Mouse (Mus musculus): Measurements from ENCODE around the gene Oxnad1. TPM values are rescaled to one million over a fixed set of nuclear protein-coding genes. Genes with fewer than 3 reads are reported as not detected.

The Oxnad1 gene
- polyA plus RNA-seq, 1 experiment from 2014 or later = 19.9 TPM

GRCm38 (mm10) chr14:32145401-32145800 lies 60.2 kb downstream of the Oxnad1 start:
- ATAC-seq = no peak
- no peak overlapping the region for H3K27ac ChIP-seq (ENCODE audit: low read length)
- no peaks in the 10 kb centered on the region for H3K27me3 ChIP-seq (ENCODE audit: control insufficient read depth, insufficient read depth, low read depth, low read length)
- H3K4me3 ChIP-seq (ENCODE audit: low read depth, low read length) = no peak overlapping the region
- H3K4me1 ChIP-seq (ENCODE audit: control insufficient read depth, insufficient read depth, low read length) = no peaks in the 10 kb centered on the region
- no peak overlapping the region for H3K4me2 ChIP-seq (ENCODE audit: low read length)
- no peaks in the 10 kb centered on the region; the same call in 1 of the 2 replicates for H3K9me3 ChIP-seq (replicated peaks; ENCODE audit: control insufficient read depth, low read length, poor library complexity, severe bottlenecking)
- no peak overlapping the region for H3K9ac ChIP-seq (ENCODE audit: low read depth, low read length)
- 73% methylated on average over 4 of the region's 4 CpGs for WGBS
- H3K36me3 ChIP-seq (ENCODE audit: control insufficient read depth, insufficient read depth, low read length) = no peaks in the 10 kb centered on the region

DNA sequence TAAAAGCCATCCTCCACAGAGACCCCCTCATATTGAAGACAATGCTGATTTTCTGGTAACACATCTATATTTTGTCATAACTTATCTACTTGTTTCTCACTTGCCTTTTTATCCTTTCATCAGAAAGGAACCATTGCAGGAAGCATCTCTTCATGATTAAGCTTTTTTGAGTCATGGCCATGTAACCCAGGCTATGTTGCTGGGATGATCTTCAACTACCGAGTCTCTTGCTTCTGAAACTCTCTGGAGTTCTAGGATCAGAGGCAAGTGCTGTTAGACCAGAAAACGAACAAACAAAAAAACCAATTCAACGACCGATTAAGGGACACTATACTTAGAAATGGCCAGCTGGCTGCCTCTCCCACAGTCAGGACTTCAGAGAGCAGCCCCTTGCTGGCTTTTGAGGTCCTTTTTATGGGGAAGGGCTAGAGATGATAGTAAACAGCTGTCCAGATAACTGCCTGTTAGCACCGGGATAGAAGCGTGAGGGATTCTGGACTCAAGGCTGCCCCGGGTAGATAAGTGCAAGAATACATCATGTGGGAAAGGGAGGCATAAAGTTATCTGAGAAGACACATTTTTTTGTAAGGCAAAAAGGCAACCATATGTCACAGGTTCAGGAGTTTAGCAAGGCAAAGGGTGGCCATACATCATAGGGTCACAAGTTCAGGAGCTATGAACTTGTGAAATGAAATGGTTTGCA lies 60.8 kb downstream of the Oxnad1 start:
- H3K4me3 ChIP-seq (ENCODE audit: low read depth, low read length) = no peak overlapping the region
- H3K27ac ChIP-seq (ENCODE audit: low read length) = no peak overlapping the region
- WGBS = 91% methylated on average over 7 of the region's 7 CpGs
- H3K9ac ChIP-seq (ENCODE audit: low read depth, low read length) = no peak overlapping the region
- H3K9me3 ChIP-seq (replicated peaks; ENCODE audit: control insufficient read depth, low read length, poor library complexity, severe bottlenecking) = no peaks in the 10 kb centered on the region; the same call in 1 of the 2 replicates
- no peak for ATAC-seq
- no peaks in the 10 kb centered on the region for H3K4me1 ChIP-seq (ENCODE audit: control insufficient read depth, insufficient read depth, low read length)
- no peak overlapping the region for H3K4me2 ChIP-seq (ENCODE audit: low read length)
- no peaks in the 10 kb centered on the region for H3K36me3 ChIP-seq (ENCODE audit: control insufficient read depth, insufficient read depth, low read length)
- H3K27me3 ChIP-seq (ENCODE audit: control insufficient read depth, insufficient read depth, low read depth, low read length) = no peaks in the 10 kb centered on the region

DNA sequence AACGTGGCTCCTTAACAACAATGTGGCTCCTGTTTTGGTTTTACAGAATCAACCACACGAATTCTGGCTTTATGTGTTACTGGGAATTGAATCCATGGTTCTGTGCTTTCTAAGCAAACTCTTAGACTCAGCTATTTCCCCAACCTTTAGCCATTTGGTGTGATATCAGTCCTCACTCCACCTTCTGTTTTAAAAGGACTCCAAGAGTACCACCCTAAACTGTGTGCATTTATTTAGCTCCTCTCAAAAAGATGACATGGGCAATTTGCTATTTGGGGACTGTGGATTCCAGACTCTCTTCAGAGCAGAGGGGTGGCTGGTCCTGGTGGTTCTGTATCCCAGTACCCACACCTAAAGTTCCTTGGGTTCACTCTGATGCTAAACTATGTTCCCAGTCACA lies 61.4 kb downstream of the Oxnad1 start:
- H3K4me3 ChIP-seq (ENCODE audit: low read depth, low read length) = no peak overlapping the region
- no peaks in the 10 kb centered on the region; the same call in 1 of the 2 replicates for H3K9me3 ChIP-seq (replicated peaks; ENCODE audit: control insufficient read depth, low read length, poor library complexity, severe bottlenecking)
- no peak overlapping the region for H3K4me2 ChIP-seq (ENCODE audit: low read length)
- H3K27me3 ChIP-seq (ENCODE audit: control insufficient read depth, insufficient read depth, low read depth, low read length) = no peaks in the 10 kb centered on the region
- no peaks in the 10 kb centered on the region for H3K4me1 ChIP-seq (ENCODE audit: control insufficient read depth, insufficient read depth, low read length)
- no peaks in the 10 kb centered on the region for H3K36me3 ChIP-seq (ENCODE audit: control insufficient read depth, insufficient read depth, low read length)
- ATAC-seq = no peak
- H3K9ac ChIP-seq (ENCODE audit: low read depth, low read length) = no peak overlapping the region
- H3K27ac ChIP-seq (ENCODE audit: low read length) = no peak overlapping the region
- WGBS = 74% methylated on average over 2 of the region's 2 CpGs

- no peak overlapping the region for H3K9ac ChIP-seq (ENCODE audit: low read depth, low read length)
- H3K4me1 ChIP-seq (ENCODE audit: control insufficient read depth, insufficient read depth, low read length) = no peaks in the 10 kb centered on the region
- no peak for ATAC-seq
- H3K36me3 ChIP-seq (ENCODE audit: control insufficient read depth, insufficient read depth, low read length) = no peaks in the 10 kb centered on the region
- 94% methylated on average over 2 of the region's 2 CpGs for WGBS
- no peak overlapping the region for H3K27ac ChIP-seq (ENCODE audit: low read length)
- H3K9me3 ChIP-seq (replicated peaks; ENCODE audit: control insufficient read depth, low read length, poor library complexity, severe bottlenecking) = no peaks in the 10 kb centered on the region; the same call in 1 of the 2 replicates
- H3K4me3 ChIP-seq (ENCODE audit: low read depth, low read length) = no peak overlapping the region
- H3K27me3 ChIP-seq (ENCODE audit: control insufficient read depth, insufficient read depth, low read depth, low read length) = no peaks in the 10 kb centered on the region
- H3K4me2 ChIP-seq (ENCODE audit: low read length) = no peak overlapping the region
Measured at GRCm38 (mm10) chr14:32150872-32151271, 65.7 kb downstream of the Oxnad1 start.

DNA sequence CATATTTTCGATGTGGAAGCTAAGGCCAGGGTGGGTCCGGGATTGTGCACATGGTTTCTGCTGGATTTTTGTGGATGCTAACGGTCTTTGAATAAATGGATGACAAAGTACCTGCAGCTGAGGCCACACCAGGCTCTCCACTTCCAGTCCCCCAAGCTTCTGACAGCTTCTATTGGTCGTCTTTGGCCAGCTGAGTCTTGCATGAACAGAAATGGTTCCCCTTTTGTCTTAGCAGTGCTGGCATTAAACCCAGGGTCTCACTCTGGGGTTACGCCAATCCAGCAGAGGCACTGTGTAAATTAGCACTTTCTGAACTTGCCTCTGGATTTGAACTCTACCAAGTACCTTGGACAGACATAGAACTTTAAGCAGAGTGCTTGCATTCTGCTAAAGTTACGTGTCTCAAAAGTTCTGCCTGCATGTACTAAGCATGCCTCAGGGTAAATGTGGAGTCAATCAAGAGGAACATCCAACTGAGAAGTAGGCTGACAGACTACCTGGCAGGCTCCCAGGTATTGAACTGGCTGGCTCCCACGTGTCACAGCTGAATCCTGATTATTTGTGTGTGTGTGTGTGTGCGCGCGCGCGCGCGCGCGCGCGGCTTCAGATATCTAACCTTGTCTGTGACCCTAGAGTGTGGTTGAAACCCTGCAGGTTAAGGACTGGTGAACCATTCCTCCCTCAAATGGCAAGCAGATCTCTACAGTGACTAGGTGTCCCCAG lies 67.2 kb downstream of the Oxnad1 start:
- no peaks in the 10 kb centered on the region for H3K36me3 ChIP-seq (ENCODE audit: control insufficient read depth, insufficient read depth, low read length)
- no peaks in the 10 kb centered on the region for H3K9me3 ChIP-seq (replicated peaks; ENCODE audit: control insufficient read depth, low read length, poor library complexity, severe bottlenecking)
- ATAC-seq = no peak
- H3K27ac ChIP-seq (ENCODE audit: low read length) = no peak overlapping the region
- no peaks in the 10 kb centered on the region for H3K27me3 ChIP-seq (ENCODE audit: control insufficient read depth, insufficient read depth, low read depth, low read length)
- no peaks in the 10 kb centered on the region for H3K4me1 ChIP-seq (ENCODE audit: control insufficient read depth, insufficient read depth, low read length)
- H3K9ac ChIP-seq (ENCODE audit: low read depth, low read length) = no peak overlapping the region
- H3K4me3 ChIP-seq (ENCODE audit: low read depth, low read length) = no peak overlapping the region
- 91% methylated on average over 18 of the region's 18 CpGs for WGBS
- no peak overlapping the region for H3K4me2 ChIP-seq (ENCODE audit: low read length)

Other genes with a start within 250 kb of the Oxnad1 start
- gene Galnt15, start 56.4 kb upstream of the Oxnad1 start, polyA plus RNA-seq (2015; fragmentation: Nextera tagmentation; extraction: Ambion mirVana) = 0.45 and 0.52 TPM in 2 replicates
- 74.7 and 77.2 TPM in 2 replicates for gene Dph3, start 355 bp downstream of the Oxnad1 start, polyA plus RNA-seq (2015; fragmentation: Nextera tagmentation; extraction: Ambion mirVana)
- gene Msmb, start 56.6 kb downstream of the Oxnad1 start, polyA plus RNA-seq (2015; fragmentation: Nextera tagmentation; extraction: Ambion mirVana) = not detected in 2 replicates
- 107 and 110 TPM in 2 replicates for gene Ncoa4, start 74.5 kb downstream of the Oxnad1 start, polyA plus RNA-seq (2015; fragmentation: Nextera tagmentation; extraction: Ambion mirVana)
- gene Timm23, start 116.5 kb downstream of the Oxnad1 start, polyA plus RNA-seq (2015; fragmentation: Nextera tagmentation; extraction: Ambion mirVana) = 205 and 214 TPM in 2 replicates
- gene Parg, start 116.6 kb downstream of the Oxnad1 start, polyA plus RNA-seq (2015; fragmentation: Nextera tagmentation; extraction: Ambion mirVana) = 31.1 and 34.5 TPM in 2 replicates
- 31.3 and 32.7 TPM in 2 replicates for gene Ogdhl, start 236.6 kb downstream of the Oxnad1 start, polyA plus RNA-seq (2015; fragmentation: Nextera tagmentation; extraction: Ambion mirVana)